Mouse (Mus musculus): Measurements from ENCODE around the gene Ano5. TPM values are rescaled to one million over a fixed set of nuclear protein-coding genes. Genes with fewer than 3 reads are reported as not detected.

The Ano5 gene
- polyA plus RNA-seq, 1 experiment from 2014 or later, result 1.3 TPM

GRCm38 (mm10) chr7:51625161-51625560, 114.3 kb downstream of the Ano5 start:
- peak overlapping the region; percentile 86 for H3K9ac ChIP-seq (replicated peaks; ENCODE audit: low read length)
- H3K4me3 ChIP-seq (replicated peaks; ENCODE audit: low read depth, low read length), result peak overlapping the region; percentile 51
- H3K4me2 ChIP-seq (ENCODE audit: low read length), result peak overlapping the region; percentile 74
- H3K27me3 ChIP-seq (ENCODE audit: control insufficient read depth, insufficient read depth, low read length), result peaks cover 14% of the 10 kb centered on the region; the same call in 1 of the 2 replicates
- peak; percentile 76 for DNase-seq
- H3K36me3 ChIP-seq (ENCODE audit: control insufficient read depth, insufficient read depth, low read length), result peaks cover 17% of the 10 kb centered on the region
- 0 out of 2 replicates have a peak, but pooled peaks have one; percentile 12 for ATAC-seq (ENCODE audit: low FRiP score, low TSS enrichment)
- H3K9me3 ChIP-seq (ENCODE audit: control insufficient read depth, low read length), result no peaks in the 10 kb centered on the region
- H3K4me1 ChIP-seq (ENCODE audit: control insufficient read depth, insufficient read depth, low read length), result peaks cover 5% of the 10 kb centered on the region; the same call in 1 of the 2 replicates
- H3K27ac ChIP-seq (replicated peaks; ENCODE audit: low read depth, low read length), result peak overlapping the region; percentile 98
- under 1% methylated on average over 23 of the region's 23 CpGs for WGBS

- peak; percentile 48 for DNase-seq
Observed at GRCm38 (mm10) chr7:51625591-51626255, 114.9 kb downstream of the Ano5 start.

GRCm38 (mm10) chr7:51626451-51627000, 115.7 kb downstream of the Ano5 start:
- Histone ChIP-seq H3K4me2 (ENCODE audit: low read length) (peak overlapping the region; percentile 74), H3K27ac (replicated peaks; ENCODE audit: low read depth, low read length) (peak overlapping the region; percentile 98), H3K27me3 (ENCODE audit: control insufficient read depth, insufficient read depth, low read length) (peaks cover 14% of the 10 kb centered on the region; the same call in 1 of the 2 replicates), H3K4me1 (ENCODE audit: control insufficient read depth, insufficient read depth, low read length) (peaks cover 5% of the 10 kb centered on the region; the same call in 1 of the 2 replicates), H3K9me3 (ENCODE audit: control insufficient read depth, low read length) (no peaks in the 10 kb centered on the region), H3K4me3 (replicated peaks; ENCODE audit: low read depth, low read length) (peak overlapping the region; percentile 51), H3K36me3 (ENCODE audit: control insufficient read depth, insufficient read depth, low read length) (peaks cover 17% of the 10 kb centered on the region), H3K9ac (replicated peaks; ENCODE audit: low read length) (peak overlapping the region; percentile 86)
- no peak for ATAC-seq (ENCODE audit: low FRiP score, low TSS enrichment)
- WGBS, result under 1% methylated on average over 16 of the region's 16 CpGs
- DNase-seq, result peak; percentile 53

More at GRCm38 (mm10) chr7:51625591-51626255, 114.9 kb downstream of the Ano5 start:
- peak overlapping the region; percentile 86 for H3K9ac ChIP-seq (replicated peaks; ENCODE audit: low read length)
- peaks cover 17% of the 10 kb centered on the region for H3K36me3 ChIP-seq (ENCODE audit: control insufficient read depth, insufficient read depth, low read length)
- H3K4me1 ChIP-seq (ENCODE audit: control insufficient read depth, insufficient read depth, low read length), result peaks cover 5% of the 10 kb centered on the region; the same call in 1 of the 2 replicates
- no peaks in the 10 kb centered on the region for H3K9me3 ChIP-seq (ENCODE audit: control insufficient read depth, low read length)
- H3K4me3 ChIP-seq (replicated peaks; ENCODE audit: low read depth, low read length), result peak overlapping the region; percentile 51
- peak overlapping the region; percentile 74 for H3K4me2 ChIP-seq (ENCODE audit: low read length)
- WGBS, result 2% methylated on average over 11 of the region's 11 CpGs
- no peak for ATAC-seq (ENCODE audit: low FRiP score, low TSS enrichment)
- H3K27me3 ChIP-seq (ENCODE audit: control insufficient read depth, insufficient read depth, low read length), result peaks cover 14% of the 10 kb centered on the region; the same call in 1 of the 2 replicates
- H3K27ac ChIP-seq (replicated peaks; ENCODE audit: low read depth, low read length), result peak overlapping the region; percentile 98

- peaks cover 5% of the 10 kb centered on the region; the same call in 1 of the 2 replicates for H3K4me1 ChIP-seq (ENCODE audit: control insufficient read depth, insufficient read depth, low read length)
- DNase-seq (peak; percentile 83), ATAC-seq (ENCODE audit: low FRiP score, low TSS enrichment) (peak; percentile 85)
- 1% methylated on average over 26 of the region's 26 CpGs for WGBS
- peaks cover 17% of the 10 kb centered on the region for H3K36me3 ChIP-seq (ENCODE audit: control insufficient read depth, insufficient read depth, low read length)
- H3K27me3 ChIP-seq (ENCODE audit: control insufficient read depth, insufficient read depth, low read length), result peaks cover 14% of the 10 kb centered on the region; the same call in 1 of the 2 replicates
- peak overlapping the region; percentile 98 for H3K27ac ChIP-seq (replicated peaks; ENCODE audit: low read depth, low read length)
- H3K4me2 ChIP-seq (ENCODE audit: low read length), result peak overlapping the region; percentile 74
- peak overlapping the region; percentile 51 for H3K4me3 ChIP-seq (replicated peaks; ENCODE audit: low read depth, low read length)
- peak overlapping the region; percentile 86 for H3K9ac ChIP-seq (replicated peaks; ENCODE audit: low read length)
- no peaks in the 10 kb centered on the region for H3K9me3 ChIP-seq (ENCODE audit: control insufficient read depth, low read length)
Observed at GRCm38 (mm10) chr7:51627001-51627631, 116.3 kb downstream of the Ano5 start.

- peak overlapping the region; percentile 51 for H3K4me3 ChIP-seq (replicated peaks; ENCODE audit: low read depth, low read length)
- peaks cover 17% of the 10 kb centered on the region for H3K36me3 ChIP-seq (ENCODE audit: control insufficient read depth, insufficient read depth, low read length)
- H3K4me1 ChIP-seq (ENCODE audit: control insufficient read depth, insufficient read depth, low read length), result peaks cover 5% of the 10 kb centered on the region; the same call in 1 of the 2 replicates
- H3K4me2 ChIP-seq (ENCODE audit: low read length), result peak overlapping the region; percentile 74
- WGBS, result 1% methylated on average over 9 of the region's 9 CpGs
- ATAC-seq (ENCODE audit: low FRiP score, low TSS enrichment), result no peak
- H3K9me3 ChIP-seq (ENCODE audit: control insufficient read depth, low read length), result no peaks in the 10 kb centered on the region
- peaks cover 14% of the 10 kb centered on the region; the same call in 1 of the 2 replicates for H3K27me3 ChIP-seq (ENCODE audit: control insufficient read depth, insufficient read depth, low read length)
- DNase-seq, result peak; percentile 70
- H3K27ac ChIP-seq (replicated peaks; ENCODE audit: low read depth, low read length), result peak overlapping the region; percentile 98
- H3K9ac ChIP-seq (replicated peaks; ENCODE audit: low read length), result peak overlapping the region; percentile 86
Observed at GRCm38 (mm10) chr7:51627666-51628065, 116.8 kb downstream of the Ano5 start.

- Histone ChIP-seq H3K9ac (replicated peaks; ENCODE audit: low read length) (peak overlapping the region; percentile 86), H3K9me3 (ENCODE audit: control insufficient read depth, low read length) (no peaks in the 10 kb centered on the region), H3K27me3 (ENCODE audit: control insufficient read depth, insufficient read depth, low read length) (peaks cover 14% of the 10 kb centered on the region; the same call in 1 of the 2 replicates), H3K4me2 (ENCODE audit: low read length) (peak overlapping the region; percentile 74), H3K4me3 (replicated peaks; ENCODE audit: low read depth, low read length) (peak overlapping the region; percentile 51), H3K27ac (replicated peaks; ENCODE audit: low read depth, low read length) (peak overlapping the region; percentile 98), H3K4me1 (ENCODE audit: control insufficient read depth, insufficient read depth, low read length) (peaks cover 5% of the 10 kb centered on the region; the same call in 1 of the 2 replicates), H3K36me3 (ENCODE audit: control insufficient read depth, insufficient read depth, low read length) (peaks cover 17% of the 10 kb centered on the region)
- ATAC-seq (ENCODE audit: low FRiP score, low TSS enrichment), result no peak
- peak; percentile 72 for DNase-seq
- WGBS, result under 1% methylated on average over 9 of the region's 9 CpGs
Observed at GRCm38 (mm10) chr7:51628349-51628748, 117.5 kb downstream of the Ano5 start.

- no peaks in the 10 kb centered on the region for H3K9me3 ChIP-seq (ENCODE audit: control insufficient read depth, low read length)
- ATAC-seq (ENCODE audit: low FRiP score, low TSS enrichment) (no peak), DNase-seq (peak; percentile 62)
- H3K9ac ChIP-seq (replicated peaks; ENCODE audit: low read length), result peak overlapping the region; percentile 47
- WGBS, result under 1% methylated on average over 3 of the region's 3 CpGs
- H3K36me3 ChIP-seq (ENCODE audit: control insufficient read depth, insufficient read depth, low read length), result peaks cover 17% of the 10 kb centered on the region
- H3K4me1 ChIP-seq (ENCODE audit: control insufficient read depth, insufficient read depth, low read length), result peaks cover 5% of the 10 kb centered on the region; the same call in 1 of the 2 replicates
- peak overlapping the region; percentile 33 for H3K4me3 ChIP-seq (replicated peaks; ENCODE audit: low read depth, low read length)
- peak overlapping the region; percentile 74 for H3K4me2 ChIP-seq (ENCODE audit: low read length)
- H3K27me3 ChIP-seq (ENCODE audit: control insufficient read depth, insufficient read depth, low read length), result peaks cover 8% of the 10 kb centered on the region; the same call in 1 of the 2 replicates
- peak overlapping the region; percentile 86 for H3K27ac ChIP-seq (replicated peaks; ENCODE audit: low read depth, low read length)
Observed at GRCm38 (mm10) chr7:51629206-51629605, 118.4 kb downstream of the Ano5 start.

GRCm38 (mm10) chr7:51631171-51631570, 120.3 kb downstream of the Ano5 start:
- H3K9ac ChIP-seq (replicated peaks; ENCODE audit: low read length), result peak overlapping the region; percentile 52
- peak overlapping the region; percentile 81 for H3K27ac ChIP-seq (replicated peaks; ENCODE audit: low read depth, low read length)
- H3K4me3 ChIP-seq (replicated peaks; ENCODE audit: low read depth, low read length), result peak overlapping the region; percentile 33
- 47% methylated on average over 3 of the region's 3 CpGs for WGBS
- H3K4me2 ChIP-seq (ENCODE audit: low read length), result peak overlapping the region; percentile 74
- peak; percentile 40 for DNase-seq
- H3K36me3 ChIP-seq (ENCODE audit: control insufficient read depth, insufficient read depth, low read length), result peaks cover 12% of the 10 kb centered on the region; the same call in 1 of the 2 replicates
- ATAC-seq (ENCODE audit: low FRiP score, low TSS enrichment), result no peak
- no peaks in the 10 kb centered on the region; the same call in 1 of the 2 replicates for H3K27me3 ChIP-seq (ENCODE audit: control insufficient read depth, insufficient read depth, low read length)
- no peaks in the 10 kb centered on the region for H3K9me3 ChIP-seq (ENCODE audit: control insufficient read depth, low read length)
- no peaks in the 10 kb centered on the region for H3K4me1 ChIP-seq (ENCODE audit: control insufficient read depth, insufficient read depth, low read length)

Measured in midbrain, embryonic 14.5 days (tissue).